Mouse (Mus musculus) testis, postnatal 14 days (tissue): ENCODE data around the gene Spen.

Experiments
- DNase-seq: peaks from one replicate; pipeline ENCODE4 v3.0.0; 2021; ENCODE audit warnings: low spot score

Gene Spen

GRCm38 (mm10) chr4:141446211-141446610 lies 92.2 kb downstream of the Spen start:
- no peak for DNase-seq

DNA sequence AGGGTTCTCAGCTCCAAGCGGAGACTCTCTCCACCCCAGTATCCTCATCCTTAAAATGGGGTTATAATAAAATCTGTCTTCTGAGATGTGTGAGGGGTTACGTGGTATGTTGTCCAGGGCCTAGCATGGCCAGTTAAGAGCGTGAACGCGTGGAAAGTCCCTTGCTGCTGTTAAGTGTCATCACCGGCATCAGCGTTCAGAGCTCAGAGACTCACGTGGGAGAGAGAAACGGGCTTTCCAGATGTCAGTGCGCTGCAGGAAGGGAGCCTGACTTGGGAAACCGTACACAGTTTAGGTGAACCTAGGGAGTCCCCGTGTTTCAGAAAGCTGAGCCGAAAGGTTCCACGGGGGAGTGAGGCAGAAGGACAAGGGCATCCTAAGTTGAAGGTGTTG lies 93.1 kb downstream of the Spen start:
- peak; percentile 16 for DNase-seq

- DNase-seq: peak; percentile 91
Measured at GRCm38 (mm10) chr4:141444451-141445327, 93.7 kb downstream of the Spen start, which contains the start of gene Zbtb17. Zbtb17 (plus strand) TSS chr4:141444654.

- no peak for DNase-seq
Measured at GRCm38 (mm10) chr4:141443641-141444429, 94.6 kb downstream of the Spen start.

DNA sequence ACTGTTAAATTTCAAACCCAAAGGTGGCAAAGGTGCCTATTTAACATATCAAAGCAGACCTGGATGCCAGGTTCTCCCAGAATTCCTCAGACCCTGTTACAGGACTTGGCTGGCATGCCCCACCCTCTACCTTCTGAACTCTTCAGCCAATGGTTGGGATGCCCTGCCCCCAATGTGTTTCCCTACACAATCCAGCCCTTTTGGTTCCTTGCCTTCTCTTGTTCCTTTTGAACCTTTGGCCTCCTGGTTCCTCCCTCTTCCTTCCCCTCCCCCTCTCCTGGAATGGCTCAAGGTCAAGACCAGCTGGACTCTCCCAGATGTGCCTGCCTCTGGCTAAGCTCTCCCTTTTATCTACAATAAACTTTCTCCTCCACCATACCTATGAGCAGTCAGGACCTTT lies 97.5 kb downstream of the Spen start:
- DNase-seq: no peak

DNA sequence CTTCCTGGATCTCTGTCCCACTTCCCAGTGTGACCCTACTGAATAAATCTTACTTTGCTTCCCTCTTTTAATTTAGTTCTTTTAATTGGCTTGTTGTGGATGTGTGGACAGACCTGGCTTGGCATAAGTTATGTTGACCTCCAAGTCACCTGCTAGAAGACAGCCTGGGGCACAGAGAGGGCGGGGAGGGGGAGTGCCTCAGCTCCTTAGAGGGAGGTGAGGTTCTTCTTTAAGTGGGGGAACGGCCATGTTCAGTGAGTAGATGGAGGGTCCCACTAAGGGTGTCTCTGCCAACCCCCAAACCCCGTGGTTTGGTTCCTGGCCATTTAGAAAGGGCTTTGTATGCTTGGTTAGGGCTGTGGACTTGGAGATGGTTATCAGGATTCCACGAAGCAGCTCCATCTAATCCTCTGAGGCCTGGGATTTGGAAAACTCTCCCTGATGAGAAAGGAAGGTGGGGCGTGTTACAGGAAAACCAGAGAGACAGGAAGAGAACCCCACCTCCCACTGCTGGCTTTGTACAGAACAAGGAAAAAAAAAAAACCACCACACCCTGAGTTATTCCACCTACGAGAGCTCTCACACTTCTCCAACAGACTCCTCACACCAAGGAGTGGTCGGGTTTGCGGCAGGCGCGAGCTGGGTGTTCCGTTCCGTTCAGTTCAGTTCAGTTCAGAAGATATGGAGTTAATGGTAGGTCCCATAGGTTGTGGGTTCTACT lies 99.2 kb downstream of the Spen start:
- no peak for DNase-seq

DNA sequence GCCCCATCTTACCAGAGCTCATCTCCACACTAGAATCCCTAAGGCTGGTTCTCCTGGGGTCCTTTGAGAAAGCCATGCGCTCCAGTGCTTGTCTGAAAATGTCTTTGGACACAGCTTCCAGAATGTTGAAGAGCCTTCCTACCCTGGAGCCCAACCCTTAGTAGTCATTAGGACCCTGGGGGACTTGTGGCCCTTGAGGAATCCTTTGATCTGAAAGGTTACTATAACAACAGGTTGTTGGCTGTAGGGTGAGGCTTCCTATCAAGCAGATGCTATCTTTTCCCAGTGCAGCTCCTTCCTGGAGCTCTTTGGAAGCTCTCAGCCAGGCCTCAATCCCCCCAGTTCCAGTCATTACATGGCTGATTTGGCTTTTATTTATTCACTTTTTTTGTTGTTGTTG lies 102.4 kb downstream of the Spen start, which contains the start of gene Srarp:
Gene Srarp (minus strand): TSS at position 132 of the 400 bp plus-strand sequence.
- no peak for DNase-seq

GRCm38 (mm10) chr4:141433191-141433590 lies 105.2 kb downstream of the Spen start:
- DNase-seq: no peak

DNA sequence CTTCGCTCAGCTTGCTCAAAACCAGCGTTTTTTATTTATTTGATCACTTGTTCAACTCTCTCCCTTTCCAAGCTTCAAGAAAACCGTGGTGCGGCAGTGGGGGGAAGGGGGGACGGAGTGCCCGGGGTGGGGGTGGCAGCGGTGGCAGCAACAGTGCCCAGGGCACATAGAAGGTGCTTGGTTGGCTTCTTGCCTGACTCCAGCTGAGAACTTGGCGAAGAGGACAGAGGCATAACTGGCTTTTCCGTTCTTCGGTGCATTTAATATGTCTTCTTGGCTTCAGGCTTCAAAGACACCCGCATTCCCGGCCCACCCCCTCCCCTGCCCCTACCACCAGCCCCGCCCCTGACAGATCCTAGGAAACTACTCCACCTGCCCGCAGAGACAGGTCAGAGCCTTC lies 105.7 kb downstream of the Spen start:
- DNase-seq: no peak

DNA sequence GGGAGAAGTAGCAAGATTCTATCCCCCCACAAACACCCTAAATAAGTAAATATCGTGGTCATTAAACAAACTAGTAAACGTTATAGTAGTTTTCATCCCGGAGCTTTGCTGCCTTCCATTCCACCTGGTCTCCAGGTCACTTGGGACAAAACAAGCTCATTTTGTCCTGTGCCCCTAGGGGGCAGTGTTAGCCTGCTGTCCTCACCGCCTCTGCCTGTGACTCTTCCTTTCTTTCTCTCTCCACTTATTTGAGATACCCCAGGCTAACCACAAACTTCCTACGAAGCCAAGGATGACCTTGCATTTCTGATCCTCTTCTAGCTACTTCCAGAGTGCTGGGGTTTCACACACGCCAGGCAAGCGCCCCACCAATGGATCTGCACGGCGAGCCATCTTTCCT lies 107.4 kb downstream of the Spen start:
- DNase-seq: no peak

GRCm38 (mm10) chr4:141429847-141430246 lies 108.5 kb downstream of the Spen start:
- no peak for DNase-seq

DNA sequence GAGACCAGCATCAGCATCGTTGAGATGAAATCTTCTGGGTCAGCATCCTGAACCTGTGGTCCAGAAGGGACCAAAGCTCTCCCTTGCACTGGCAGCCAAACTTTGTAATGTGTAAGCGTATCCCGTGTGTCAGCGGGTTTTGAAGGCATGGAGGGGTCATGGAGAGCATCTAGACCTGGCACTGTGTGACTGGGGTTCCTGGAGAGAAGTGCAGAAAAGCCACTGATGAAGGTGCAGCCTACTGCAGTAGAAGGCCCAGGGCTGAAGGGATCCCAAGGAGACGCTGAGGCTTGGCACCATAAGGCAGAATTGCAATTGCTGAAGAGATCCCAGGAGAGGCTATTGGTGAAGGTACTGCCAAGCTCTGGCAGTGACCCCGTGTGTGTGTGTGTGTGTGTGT lies 109.0 kb downstream of the Spen start:
- DNase-seq: no peak

- no peak for DNase-seq
Measured at GRCm38 (mm10) chr4:141427921-141428320, 110.5 kb downstream of the Spen start.

DNA sequence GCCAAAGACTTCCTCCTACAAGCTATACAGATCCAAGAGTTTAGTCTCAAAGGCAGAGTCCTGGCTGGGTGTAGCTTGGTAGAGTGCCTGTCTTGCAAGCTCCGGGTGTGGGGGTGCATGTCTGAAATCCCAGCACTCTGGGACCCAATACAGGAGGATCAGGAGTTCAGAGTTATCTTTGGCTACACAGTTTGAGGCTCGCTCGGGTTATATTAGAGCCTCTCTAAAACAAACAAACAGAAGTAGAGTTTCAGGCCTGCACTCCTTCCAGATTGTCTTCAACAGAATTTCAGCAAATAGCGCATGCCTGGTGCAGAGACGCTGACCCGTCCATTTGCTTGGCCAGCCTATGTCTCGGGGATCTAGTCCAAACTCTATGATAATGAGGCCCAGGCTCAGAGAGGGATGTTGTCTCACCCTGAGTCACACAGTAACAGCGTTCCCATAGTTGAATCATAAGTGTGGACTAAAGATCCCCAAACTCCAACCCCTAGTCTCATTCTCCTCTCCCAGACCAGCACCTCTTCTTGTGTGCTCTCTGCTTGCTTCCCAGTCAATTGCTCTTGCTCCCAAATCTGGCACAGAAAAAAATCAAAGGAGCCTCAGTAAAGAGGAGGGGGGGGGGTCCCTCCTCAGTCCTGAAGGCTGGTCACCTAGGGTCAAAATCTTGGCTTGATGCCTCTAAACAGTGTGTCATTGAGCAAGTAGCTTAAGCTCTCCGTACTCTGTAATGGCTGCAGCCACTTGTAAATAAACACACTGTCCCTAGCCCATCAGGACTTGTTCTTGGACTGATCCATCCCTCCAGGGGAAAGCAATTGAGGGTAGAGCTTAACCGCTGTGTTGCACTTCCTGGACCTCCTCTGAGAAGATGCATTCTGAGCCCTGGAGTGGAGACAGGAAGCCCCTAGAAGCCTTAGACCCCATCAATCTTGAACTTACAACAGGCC lies 111.3 kb downstream of the Spen start:
- no peak for DNase-seq

DNA sequence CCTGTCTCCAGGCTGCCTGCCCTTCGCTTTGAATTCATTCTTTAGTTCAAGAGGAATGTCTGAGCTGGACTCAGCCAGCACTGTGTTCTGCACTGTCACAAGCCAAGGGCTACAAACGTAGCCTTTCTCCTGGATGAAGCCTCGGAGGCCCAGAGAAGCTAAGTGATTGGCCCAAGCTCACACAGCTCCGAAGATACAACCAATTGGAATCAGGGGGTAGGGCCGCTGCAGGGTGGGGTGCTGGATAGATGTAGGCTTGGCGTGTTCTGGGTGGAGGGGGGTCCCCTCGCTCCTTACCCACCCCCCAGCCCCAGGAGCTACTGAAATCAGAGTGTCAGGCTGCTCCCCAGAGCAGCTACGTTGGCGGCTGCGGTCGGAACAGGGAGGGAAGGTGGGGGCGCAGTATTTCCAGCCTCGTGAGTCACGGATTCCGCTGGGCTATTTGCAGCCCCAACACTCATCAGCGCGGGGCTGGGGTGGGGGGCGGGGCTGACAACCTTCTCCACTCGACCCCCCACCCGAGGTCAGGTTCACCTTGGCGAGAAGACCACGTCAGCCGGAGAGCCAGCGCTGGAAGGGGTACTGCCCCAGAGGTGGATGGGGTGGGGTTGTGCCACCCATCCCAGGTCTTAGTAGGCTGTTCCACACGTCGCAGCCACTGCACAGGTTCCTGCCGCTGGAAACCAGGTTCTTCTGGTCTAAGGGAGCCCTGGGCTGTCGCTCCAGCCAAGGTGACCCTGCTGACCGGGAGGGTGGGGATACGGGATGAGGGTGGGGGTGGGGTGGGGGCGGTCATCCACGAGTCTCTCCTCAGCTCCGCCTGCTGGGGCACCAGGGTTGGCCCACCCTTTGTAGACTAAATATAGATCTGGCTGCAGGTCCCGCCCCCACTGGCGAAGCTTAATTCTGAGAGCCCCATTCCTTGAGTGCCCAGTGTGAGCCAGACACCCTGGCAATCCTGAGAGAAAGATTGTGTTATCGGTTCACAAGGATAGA lies 112.6 kb downstream of the Spen start:
- no peak for DNase-seq

- no peak for DNase-seq
Measured at GRCm38 (mm10) chr4:141423691-141424431, 114.5 kb downstream of the Spen start.

DNA sequence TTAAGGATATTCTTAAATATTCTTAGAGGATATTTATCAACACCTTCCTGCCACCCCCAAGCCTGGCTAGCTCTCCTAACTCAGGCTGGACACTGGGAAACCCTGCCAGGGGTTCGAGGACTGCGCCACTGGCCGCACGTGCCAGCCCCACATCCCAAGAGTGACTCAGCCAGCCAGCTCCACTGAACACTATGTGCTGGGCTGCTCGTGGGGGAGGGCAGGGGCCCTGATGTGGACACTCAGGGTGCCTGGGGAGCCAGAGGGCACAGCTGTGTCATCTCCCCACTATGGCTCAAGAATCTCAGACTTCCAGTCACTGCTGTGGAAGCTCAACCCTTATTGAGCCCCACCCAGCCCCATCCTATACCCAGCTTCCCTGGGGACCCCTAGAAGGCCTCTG lies 115.1 kb downstream of the Spen start:
- no peak for DNase-seq

DNA sequence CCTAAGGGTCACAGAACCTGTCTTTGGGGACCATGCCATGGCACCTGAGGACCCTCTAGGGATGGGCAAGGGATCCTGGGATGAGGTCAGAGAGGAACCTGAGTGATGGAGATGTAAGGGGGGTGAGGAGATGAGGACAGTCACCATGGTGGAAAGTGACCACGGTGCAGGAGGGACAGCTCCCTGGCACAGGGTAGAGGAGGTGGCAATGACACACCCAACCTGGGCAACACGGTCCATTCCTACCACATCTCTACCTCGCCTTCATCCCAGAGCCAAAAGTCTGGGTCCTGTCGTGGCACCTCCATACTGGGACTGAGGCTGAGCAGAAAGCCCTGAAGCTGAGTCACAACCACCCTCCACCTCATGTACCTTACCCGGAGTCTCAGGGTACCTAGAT lies 115.6 kb downstream of the Spen start:
- no peak for DNase-seq

- peak; percentile 42 for DNase-seq
Measured at GRCm38 (mm10) chr4:141421423-141421822, 117.0 kb downstream of the Spen start.
